Mouse (Mus musculus) brain, embryonic 14.5 days (tissue): ENCODE measurements around the gene Ugt1a5.

Source experiments
- CTCF ChIP-seq: fragments of 200-500 bp; IDR thresholded peaks from 2 replicates; pipeline ENCODE4 v1.5.1; 2012; ENCODE audit warnings: inconsistent platforms, mild to moderate bottlenecking, moderate library complexity, borderline replicate concordance; ENCODE audit not compliant: insufficient read depth, insufficient read length; ENCODE audit errors: extremely low read depth
- POLR2A ChIP-seq: fragments of 200-500 bp; IDR thresholded peaks from 2 replicates; pipeline ENCODE4 v1.6.1; 2012; ENCODE audit warnings: mild to moderate bottlenecking, inconsistent platforms, borderline replicate concordance; ENCODE audit not compliant: poor library complexity, insufficient read depth, insufficient read length, severe bottlenecking; ENCODE audit errors: extremely low read depth

GRCm38 (mm10) chr1:88253540-88253939 is 87.7 kb downstream of the Ugt1a5 start:
- no peak for TF ChIP-seq POLR2A
- TF ChIP-seq CTCF: no peak
